Mouse (Mus musculus) forebrain, embryonic 11.5 days (tissue): ENCODE results near the gene Gnat1. TPM values are rescaled to one million over a fixed set of nuclear protein-coding genes. Genes with fewer than 3 reads are reported as not detected.
A peak's percentile ranks its signal among the peaks of the same experiment; 100 is the strongest.

Source experiments
- ATAC-seq: fragments of 200-750 bp; cut with Nextera tagmentation; replicated peaks from 2 replicates; pipeline ENCODE4 v1.8.0; 2017; ENCODE audit warnings: moderate TSS enrichment; ENCODE audit not compliant: low FRiP score
- DNase-seq: peaks from one replicate; pipeline ENCODE4 v3.0.0-alpha.2; 2017; ENCODE audit warnings: low spot score
- H3K27ac ChIP-seq: fragments of 300-500 bp; sonication (generic); 2 replicates; pipeline ENCODE4 v1.5.1; 2014; ENCODE audit warnings: low read depth, low read length
- H3K27me3 ChIP-seq: fragments of 300-500 bp; sonication (generic); 2 replicates; pipeline ENCODE4 v1.6.1; 2014; ENCODE audit warnings: mild to moderate bottlenecking, low read length, mixed read lengths; ENCODE audit not compliant: control insufficient read depth, insufficient read depth
- H3K36me3 ChIP-seq: fragments of 300-500 bp; sonication (generic); 2 replicates; pipeline ENCODE4 v1.6.1; 2014; ENCODE audit warnings: mild to moderate bottlenecking, low read length, moderate library complexity, mixed read lengths; ENCODE audit not compliant: control insufficient read depth, insufficient read depth
- H3K4me1 ChIP-seq: fragments of 300-500 bp; sonication (generic); replicated peaks from 2 replicates; pipeline ENCODE4 v1.6.1; 2014; ENCODE audit warnings: low read length, mixed read lengths; ENCODE audit not compliant: control insufficient read depth, insufficient read depth
- H3K4me2 ChIP-seq: fragments of 300-500 bp; sonication (generic); 2 replicates; pipeline ENCODE4 v1.6.1; 2014; ENCODE audit warnings: low read depth, mild to moderate bottlenecking, low read length, moderate library complexity, mixed read lengths; ENCODE audit not compliant: severe bottlenecking
- H3K4me3 ChIP-seq: fragments of 300-500 bp; sonication (generic); 2 replicates; pipeline ENCODE4 v1.5.1; 2014; ENCODE audit warnings: low read depth, low read length
- H3K9ac ChIP-seq: fragments of 300-500 bp; sonication (generic); 2 replicates; pipeline ENCODE4 v1.6.1; 2014; ENCODE audit warnings: low read length
- H3K9me3 ChIP-seq: fragments of 300-500 bp; sonication (generic); 2 replicates; pipeline ENCODE4 v1.6.1; 2016; ENCODE audit warnings: low read length, mixed read lengths; ENCODE audit not compliant: control insufficient read depth
- WGBS: fragments of 180-500 bp; shearing (Covaris S2); extraction: QIAGEN DNeasy Blood & Tissue Kit; methylation state at CpG from one replicate; pipeline ENCODE4 v1.1.7; 2014; 5-methylcytosine and 5-hydroxymethylcytosine counted together
- polyA plus RNA-seq: library from polyadenylated mRNA; unstranded; fragments of >200 nt; fragmentation: Nextera tagmentation; extraction: Ambion mirVana; gene quantifications from 2 replicates; pipeline ENCODE4 v1.2.1, GENCODE M21; 2014

Gene Gnat1
- polyA plus RNA-seq, 1 experiment from 2014 or later: 2.6 TPM

GRCm38 (mm10) chr9:107674609-107675429, 4.7 kb downstream of the Gnat1 start:
- ATAC-seq: peak; percentile 35; the same call in 1 of the 2 replicates
- no peak overlapping the region for H3K9ac ChIP-seq
- no peaks in the 10 kb centered on the region for H3K36me3 ChIP-seq
- peaks cover 5% of the 10 kb centered on the region; the same call in 1 of the 2 replicates for H3K4me1 ChIP-seq
- H3K9me3 ChIP-seq: no peaks in the 10 kb centered on the region
- H3K27me3 ChIP-seq: peaks cover 13% of the 10 kb centered on the region
- H3K27ac ChIP-seq: no peak overlapping the region
- DNase-seq: no peak
- WGBS: 49% methylated on average over 9 of the region's 9 CpGs
- H3K4me2 ChIP-seq: no peak overlapping the region
- H3K4me3 ChIP-seq: no peak overlapping the region

DNA sequence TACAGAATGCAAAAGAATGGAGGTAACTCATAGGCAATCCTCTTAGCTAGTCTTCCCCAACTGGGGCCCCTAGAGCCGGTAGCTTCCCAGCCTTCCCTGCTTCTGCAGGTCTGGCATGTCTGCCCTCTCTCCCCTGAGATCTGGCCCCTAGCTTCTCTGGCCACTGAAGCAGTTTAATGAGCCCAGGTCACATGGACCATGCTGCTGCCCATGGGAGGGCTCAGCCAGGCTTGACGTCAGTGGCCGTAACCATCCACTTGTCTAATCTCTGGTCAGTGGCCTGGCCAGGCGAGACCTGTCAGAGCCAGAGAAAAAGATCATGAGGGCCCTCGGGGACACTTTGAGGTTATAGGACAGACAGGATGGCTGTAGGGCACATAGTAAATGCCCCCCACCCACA, 9.3 kb downstream of the Gnat1 start:
- ATAC-seq: no peak
- Histone ChIP-seq H3K9me3 (no peaks in the 10 kb centered on the region), H3K36me3 (no peaks in the 10 kb centered on the region), H3K4me1 (peaks cover 20% of the 10 kb centered on the region), H3K4me3 (no peak overlapping the region), H3K9ac (no peak overlapping the region), H3K27me3 (peaks cover 18% of the 10 kb centered on the region), H3K4me2 (no peak overlapping the region), H3K27ac (no peak overlapping the region)
- WGBS: 66% methylated on average over 5 of the region's 5 CpGs
- DNase-seq: no peak

- peaks cover 20% of the 10 kb centered on the region for H3K27me3 ChIP-seq
- no peaks in the 10 kb centered on the region for H3K9me3 ChIP-seq
- H3K4me1 ChIP-seq: peaks cover 20% of the 10 kb centered on the region
- WGBS: 90% methylated on average over 9 of the region's 9 CpGs
- H3K4me3 ChIP-seq: no peak within 1 kb of the TSS
- no peaks in the 10 kb centered on the region for H3K36me3 ChIP-seq
- DNase-seq (no peak), ATAC-seq (no peak)
- H3K9ac ChIP-seq: no peak within 1 kb of the TSS
- H3K27ac ChIP-seq: no peak within 1 kb of the TSS
- H3K4me2 ChIP-seq: no peak within 1 kb of the TSS
Measured at GRCm38 (mm10) chr9:107669480-107669945, 10.0 kb downstream of the Gnat1 start, which contains the start of gene Slc38a3. Slc38a3 (minus strand) TSS chr9:107669530.

DNA sequence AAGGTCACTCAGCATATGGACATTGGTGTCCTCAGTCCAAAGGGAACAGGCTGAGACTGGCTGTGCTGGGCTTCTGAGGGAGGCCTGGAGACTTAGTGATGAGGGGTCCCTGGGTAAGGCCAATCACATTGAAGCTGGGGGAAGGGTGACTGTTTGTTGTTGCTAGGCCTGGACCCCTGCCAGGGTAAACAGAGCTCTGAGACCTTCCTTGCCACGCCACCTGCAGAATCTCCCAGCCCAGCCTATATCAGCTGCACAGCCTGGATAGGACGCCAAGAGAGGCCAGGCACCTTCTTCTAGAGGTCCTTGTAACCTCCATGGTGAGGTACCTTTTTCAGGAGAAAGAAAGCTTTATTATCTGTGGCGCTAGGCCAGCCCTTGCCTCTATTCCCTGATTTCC, 10.6 kb downstream of the Gnat1 start:
- Histone ChIP-seq H3K9ac (no peak overlapping the region), H3K36me3 (no peaks in the 10 kb centered on the region), H3K9me3 (no peaks in the 10 kb centered on the region), H3K4me3 (no peak overlapping the region), H3K27ac (no peak overlapping the region), H3K4me2 (no peak overlapping the region), H3K27me3 (peaks cover 20% of the 10 kb centered on the region), H3K4me1 (peaks cover 20% of the 10 kb centered on the region)
- WGBS: 70% methylated on average over 3 of the region's 3 CpGs
- DNase-seq: no peak
- no peak for ATAC-seq

DNA sequence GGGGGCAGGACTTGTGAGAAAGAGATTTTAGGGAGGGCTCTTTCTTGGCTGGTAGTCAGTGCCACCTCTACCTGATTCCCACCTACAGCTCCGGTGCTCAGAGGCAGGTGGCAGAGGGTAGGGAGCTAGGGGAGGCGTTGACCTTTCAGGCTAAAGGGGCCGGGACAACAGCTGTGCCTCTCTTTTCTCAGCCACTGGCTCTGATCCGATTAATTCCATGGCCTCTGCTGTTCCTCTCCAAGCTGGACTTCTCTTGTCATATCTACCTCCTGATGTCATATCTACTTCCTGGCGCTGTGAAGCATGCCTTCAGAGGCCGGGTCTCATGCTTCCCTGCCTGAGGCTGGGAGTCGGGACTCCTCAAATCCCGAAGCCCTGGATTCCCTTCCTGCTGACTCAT, 11.5 kb downstream of the Gnat1 start:
- Histone ChIP-seq H3K27me3 (peaks cover 20% of the 10 kb centered on the region), H3K4me3 (no peak overlapping the region), H3K9ac (no peak overlapping the region), H3K4me2 (no peak overlapping the region), H3K9me3 (no peaks in the 10 kb centered on the region), H3K36me3 (no peaks in the 10 kb centered on the region), H3K27ac (no peak overlapping the region), H3K4me1 (peaks cover 26% of the 10 kb centered on the region)
- DNase-seq (no peak), ATAC-seq (no peak)
- 27% methylated on average over 8 of the region's 8 CpGs for whole genome bisulfite sequencing

DNA sequence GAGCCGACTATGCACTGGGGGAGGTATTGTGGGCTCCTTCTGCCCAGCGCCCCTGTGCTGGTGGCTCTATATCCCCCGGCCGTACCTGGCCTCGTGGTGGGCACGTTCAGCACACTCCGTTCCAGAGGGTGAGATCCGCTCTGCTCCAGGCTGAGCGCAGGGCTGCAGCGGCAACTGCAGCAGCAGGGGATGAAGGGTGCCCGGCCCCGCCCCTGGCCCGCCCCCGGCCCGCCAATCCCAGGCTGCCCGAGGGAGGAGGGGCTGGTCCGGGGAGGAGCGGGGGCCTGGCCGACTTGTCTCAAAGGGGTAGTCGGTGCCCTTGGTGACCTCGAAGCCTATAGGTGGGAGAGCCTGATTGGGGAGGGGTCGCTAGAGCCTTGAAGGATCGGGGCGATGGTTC, 12.3 kb downstream of the Gnat1 start:
- H3K4me3 ChIP-seq: peak overlapping the region; percentile 35
- H3K9ac ChIP-seq: peak overlapping the region; percentile 53
- ATAC-seq: peak; percentile 90
- peaks cover 26% of the 10 kb centered on the region for H3K4me1 ChIP-seq
- H3K36me3 ChIP-seq: no peaks in the 10 kb centered on the region
- peak; percentile 87 for DNase-seq
- H3K9me3 ChIP-seq: no peaks in the 10 kb centered on the region
- H3K4me2 ChIP-seq: peak overlapping the region; percentile 85
- no peak overlapping the region for H3K27ac ChIP-seq
- under 1% methylated on average over 24 of the region's 24 CpGs for WGBS
- H3K27me3 ChIP-seq: peaks cover 20% of the 10 kb centered on the region

GRCm38 (mm10) chr9:107666751-107667205, 12.7 kb downstream of the Gnat1 start:
- no peaks in the 10 kb centered on the region for H3K36me3 ChIP-seq
- H3K9ac ChIP-seq: peak overlapping the region; percentile 53
- peak overlapping the region; percentile 85 for H3K4me2 ChIP-seq
- H3K27ac ChIP-seq: no peak overlapping the region
- peak; percentile 26; the same call in 1 of the 2 replicates for ATAC-seq
- peak; percentile 62 for DNase-seq
- WGBS: under 1% methylated on average over 30 of the region's 30 CpGs
- H3K9me3 ChIP-seq: no peaks in the 10 kb centered on the region
- H3K4me3 ChIP-seq: peak overlapping the region; percentile 35
- peaks cover 20% of the 10 kb centered on the region for H3K27me3 ChIP-seq
- H3K4me1 ChIP-seq: peaks cover 26% of the 10 kb centered on the region

DNA sequence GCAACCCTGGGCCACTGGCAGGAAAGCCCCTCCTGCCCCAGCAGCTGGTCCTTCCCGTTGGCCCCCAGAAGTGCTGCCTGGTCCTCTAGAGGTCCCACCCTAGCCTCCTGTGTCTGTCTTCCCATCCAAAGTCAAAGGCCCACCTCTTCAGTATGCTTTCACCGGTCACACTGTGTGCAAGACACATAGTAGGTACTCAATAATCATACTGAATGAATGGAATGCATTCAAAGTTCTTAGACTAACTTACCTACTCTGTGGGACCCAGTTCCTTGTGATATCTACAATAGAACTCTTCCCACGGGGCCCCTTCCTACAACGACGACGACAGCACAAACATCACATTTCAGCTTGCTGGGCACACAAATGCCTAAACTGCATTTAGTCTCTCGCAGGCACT, 14.2 kb downstream of the Gnat1 start:
- WGBS: 88% methylated on average over 7 of the region's 7 CpGs
- Histone ChIP-seq H3K9ac (no peak overlapping the region; the same call in 1 of the 2 replicates), H3K36me3 (no peaks in the 10 kb centered on the region), H3K4me2 (no peak overlapping the region), H3K4me3 (no peak overlapping the region), H3K27me3 (peaks cover 20% of the 10 kb centered on the region), H3K9me3 (no peaks in the 10 kb centered on the region), H3K27ac (no peak overlapping the region), H3K4me1 (peaks cover 26% of the 10 kb centered on the region)
- no peak for ATAC-seq
- no peak for DNase-seq
